ENCODE assay signal across 8 mouse cellular contexts in the genomic region with DNA sequence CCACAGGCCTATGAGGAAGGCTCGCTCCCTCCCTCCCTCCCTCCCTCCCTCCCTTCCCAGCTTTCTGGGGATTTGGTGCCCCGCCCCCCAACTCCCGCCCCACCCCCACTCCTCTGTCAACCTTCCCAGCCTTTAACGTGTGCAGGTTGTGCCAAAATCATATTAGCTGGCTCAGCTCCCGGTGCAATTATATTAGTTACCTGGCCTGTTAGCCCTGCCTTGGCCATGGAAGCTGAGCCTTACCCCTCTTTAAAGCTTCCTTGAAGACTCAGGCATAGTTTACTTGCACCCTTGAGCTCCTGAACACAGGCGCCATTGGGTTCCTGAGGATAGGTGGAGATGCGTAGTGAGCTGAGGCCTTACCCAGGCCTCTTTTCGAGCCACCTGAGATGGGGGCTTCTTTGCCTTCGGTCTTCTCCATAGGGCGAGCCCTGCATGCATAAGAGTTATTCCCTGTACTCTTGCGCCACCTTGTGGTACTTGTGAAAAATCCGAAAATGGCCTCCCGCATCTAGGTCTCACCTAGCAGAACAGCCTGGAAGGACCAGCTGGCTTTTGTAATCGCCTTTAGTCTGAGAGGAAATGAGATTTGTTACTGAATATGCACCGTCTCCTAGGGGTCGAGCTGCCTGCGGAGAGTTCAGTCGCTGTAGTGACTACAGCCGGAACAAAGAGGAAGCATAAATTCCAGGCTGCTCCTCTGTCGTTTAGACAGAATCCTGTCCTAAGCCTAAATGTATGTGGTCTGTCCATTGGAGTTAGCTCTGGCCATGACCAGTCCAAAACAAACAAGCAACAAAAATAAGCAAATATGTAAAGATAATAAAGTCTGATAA. TPM values are rescaled to one million over a fixed set of nuclear protein-coding genes. Genes with fewer than 3 reads are reported as not detected.
DNase-seq lines count a peak whose midpoint lies in the region; ATAC-seq and TF ChIP-seq lines count a peak whose summit lies in the region.

No protein-coding gene starts in this region.

- H3K27ac ChIP-seq in heart, embryonic 13.5 days (replicated peaks), result no peak overlapping the region
- no peak overlapping the region for H3K27ac ChIP-seq in kidney, postnatal 0 days
- no peak overlapping the region for H3K27ac ChIP-seq in liver, adult 2 months (replicated peaks; ENCODE audit: insufficient read depth, low read depth, low read length)

- no peak overlapping the region; the same call in 1 of the 2 replicates for H3K4me3 ChIP-seq in heart, embryonic 13.5 days
- H3K4me3 ChIP-seq in kidney, postnatal 0 days (replicated peaks; ENCODE audit: low read depth, low read length), result no peak overlapping the region
- no peak overlapping the region for H3K4me3 ChIP-seq in liver, adult 2 months (ENCODE audit: insufficient read depth, low read depth, low read length)
- no peak overlapping the region for H3K4me3 ChIP-seq in myocyte

- no peak overlapping the region for H3ac ChIP-seq in myocyte (ENCODE audit: control insufficient read depth, insufficient read length)

- no peaks in the 10 kb centered on the region; the same call in 1 of the 2 replicates for H3K27me3 ChIP-seq in heart, embryonic 13.5 days (replicated peaks)
- no peaks in the 10 kb centered on the region for H3K27me3 ChIP-seq in kidney, postnatal 0 days (ENCODE audit: insufficient read depth, low read length)
- H3K27me3 ChIP-seq in liver, adult 2 months (ENCODE audit: control insufficient read depth, insufficient read depth, low read length), result no peaks in the 10 kb centered on the region
- no peaks in the 10 kb centered on the region for H3K27me3 ChIP-seq in myocyte (ENCODE audit: control insufficient read depth, insufficient read depth, insufficient read length)
- no peaks in the 10 kb centered on the region for H3K27me3 ChIP-seq in splenic B cell, adult 2 months (ENCODE audit: control insufficient read depth, insufficient read depth, low read length, poor library complexity, severe bottlenecking)

- ATAC-seq in heart, embryonic 13.5 days (ENCODE audit: extremely low read depth, insufficient number of reproducible peaks, low FRiP score, low TSS enrichment), result no peak
- ATAC-seq in kidney, postnatal 0 days (replicated peaks; ENCODE audit: low FRiP score, low read depth), result peak; percentile 46; the same call in 1 of the 2 replicates

- peaks cover 17% of the 10 kb centered on the region for H3K4me1 ChIP-seq in heart, embryonic 13.5 days
- H3K4me1 ChIP-seq in kidney, postnatal 0 days (replicated peaks; ENCODE audit: insufficient read depth, low read length), result peaks cover 11% of the 10 kb centered on the region
- H3K4me1 ChIP-seq in liver, adult 2 months (ENCODE audit: control insufficient read depth, insufficient read depth, low read length), result peaks cover 2% of the 10 kb centered on the region; the same call in 1 of the 2 replicates

- TF ChIP-seq CTCF in brain, embryonic 14.5 days (IDR thresholded peaks at IDR 0.05; ENCODE audit: borderline replicate concordance, extremely low read depth, insufficient read depth, insufficient read length), result peak; percentile 89
- peak; percentile 97 for TF ChIP-seq CTCF in kidney, postnatal 0 days (IDR thresholded peaks at IDR 0.05; ENCODE audit: low read depth)
- TF ChIP-seq CTCF in liver, adult 2 months (IDR thresholded peaks at IDR 0.05; ENCODE audit: low read depth, low read length), result peak; percentile 70

- H3K36me3 ChIP-seq in heart, embryonic 13.5 days, result no peaks in the 10 kb centered on the region
- no peaks in the 10 kb centered on the region for H3K36me3 ChIP-seq in kidney, postnatal 0 days (ENCODE audit: insufficient read depth, low read length)
- no peaks in the 10 kb centered on the region for H3K36me3 ChIP-seq in liver, adult 2 months (ENCODE audit: control insufficient read depth, insufficient read depth, low read length)
- H3K36me3 ChIP-seq in myocyte (ENCODE audit: control insufficient read depth, insufficient read depth), result no peaks in the 10 kb centered on the region
- no peaks in the 10 kb centered on the region for H3K36me3 ChIP-seq in splenic B cell, adult 2 months (ENCODE audit: control insufficient read depth, insufficient read depth, low read length, poor library complexity, severe bottlenecking)

- H3K9me3 ChIP-seq in heart, embryonic 13.5 days, result no peaks in the 10 kb centered on the region
- no peaks in the 10 kb centered on the region for H3K9me3 ChIP-seq in kidney, postnatal 0 days (replicated peaks; ENCODE audit: low read length)

- 8% methylated on average over 20 of the region's 20 CpGs for WGBS in heart, embryonic 13.5 days
- WGBS in kidney, postnatal 0 days, result 7% methylated on average over 20 of the region's 20 CpGs
- WGBS in liver, adult 2 months, result 8% methylated on average over 20 of the region's 20 CpGs

- no peak for TF ChIP-seq POLR2A in brain, embryonic 14.5 days (IDR thresholded peaks at IDR 0.05; ENCODE audit: borderline replicate concordance, extremely low read depth, insufficient read depth, insufficient read length, poor library complexity, severe bottlenecking)
- TF ChIP-seq POLR2A in liver, adult 2 months (IDR thresholded peaks at IDR 0.05; ENCODE audit: extremely low read depth, insufficient read depth, low read length), result no peak
- no peak for TF ChIP-seq POLR2A in myocyte (IDR thresholded peaks at IDR 0.05; ENCODE audit: insufficient read length, low read depth)

- H3K9ac ChIP-seq in heart, embryonic 13.5 days, result peak overlapping the region; percentile 37; the same call in 1 of the 2 replicates
- no peak overlapping the region for H3K9ac ChIP-seq in kidney, postnatal 0 days (ENCODE audit: low read depth, low read length)
- H3K9ac ChIP-seq in liver, adult 2 months (ENCODE audit: low read depth, low read length), result no peak overlapping the region

- peak; percentile 55 for DNase-seq in CD4-positive helper T cell, adult 2 months (ENCODE audit: low read depth, low spot score)
- DNase-seq in brain, embryonic 14.5 days (ENCODE audit: low read depth), result peak; percentile 95
- peak; percentile 40 for DNase-seq in fibroblast of lung, adult 2 months (ENCODE audit: low read depth)
- peak; percentile 95 for DNase-seq in kidney, postnatal 0 days (ENCODE audit: low spot score)
- DNase-seq in liver, adult 2 months (ENCODE audit: extremely low read depth, low read depth, low spot score), result peak; percentile 59
- DNase-seq in splenic B cell, adult 2 months (ENCODE audit: low read depth, low spot score), result peak; percentile 79

- peak overlapping the region; percentile 46 for H3K4me2 ChIP-seq in heart, embryonic 13.5 days
- H3K4me2 ChIP-seq in kidney, postnatal 0 days (ENCODE audit: low read length), result peak overlapping the region; percentile 3; the same call in 1 of the 2 replicates
- H3K4me2 ChIP-seq in myocyte (ENCODE audit: low read depth), result peak overlapping the region; percentile 36

- no peaks in the 10 kb centered on the region for H3K79me2 ChIP-seq in liver, adult 2 months (ENCODE audit: control insufficient read depth, insufficient read depth, low read length)
- H3K79me2 ChIP-seq in myocyte (ENCODE audit: control insufficient read depth, insufficient read depth), result no peaks in the 10 kb centered on the region

TF ChIP-seq in myocyte, 11 proteins besides CTCF, POLR2A, EP300 and RAD21:
- no peak for TF ChIP-seq POLR2AphosphoS2 (IDR thresholded peaks at IDR 0.05; ENCODE audit: insufficient read length, low read depth)
- TF ChIP-seq TCF12 (IDR thresholded peaks at IDR 0.05; ENCODE audit: insufficient read depth, poor library complexity, severe bottlenecking), result no peak
- no peak for TF ChIP-seq MYOD1 (IDR thresholded peaks at IDR 0.05; ENCODE audit: control insufficient read depth in 1 of 3, insufficient read length in 2 of 3, low read depth in 2 of 3)
- no peak for TF ChIP-seq E2F4 (IDR thresholded peaks at IDR 0.05; ENCODE audit: insufficient read depth)
- TF ChIP-seq REST (IDR thresholded peaks at IDR 0.05; ENCODE audit: insufficient read depth, insufficient read length), result no peak
- TF ChIP-seq CEBPB (IDR thresholded peaks at IDR 0.05; ENCODE audit: insufficient read depth, poor library complexity, severe bottlenecking), result no peak
- no peak for TF ChIP-seq MAX (IDR thresholded peaks at IDR 0.05; ENCODE audit: low read depth)
- no peak for TF ChIP-seq SRF (IDR thresholded peaks at IDR 0.05; ENCODE audit: control insufficient read depth, insufficient read length, low read depth)
- TF ChIP-seq TCF3 (IDR thresholded peaks at IDR 0.05; ENCODE audit: insufficient read length, low read depth), result no peak
- no peak for TF ChIP-seq USF1 (IDR thresholded peaks at IDR 0.05; ENCODE audit: low read depth)
- TF ChIP-seq MYOG (IDR thresholded peaks at IDR 0.05; ENCODE audit: control insufficient read depth in 1 of 3, insufficient read depth in 1 of 3, insufficient read length in 2 of 3, low read depth in 2 of 3), result no peak

RNA-seq across cellular contexts. Expression of a gene that starts 51.8 kb away (rescaled TPM):
- polyA plus RNA-seq in brain, embryonic 14.5 days (2012; rRNA removed), result 1.4 and 2.4 TPM in 2 replicates
- 0.94 and 0.97 TPM in 2 replicates for polyA plus RNA-seq in heart, embryonic 13.5 days (2015; fragmentation: Nextera tagmentation; extraction: Ambion mirVana)
- polyA plus RNA-seq in kidney, postnatal 0 days (2015; fragmentation: Nextera tagmentation; extraction: Ambion mirVana), result 6.7 and 7.5 TPM in 2 replicates
- total RNA-seq in liver, adult 2 months (2014; rRNA removed), result 2.4 and 2.8 TPM in 2 replicates
- polyA plus RNA-seq in liver, adult 2 months (2012; rRNA removed), result 0.80 and 1.7 TPM in 2 replicates
- 0.04 TPM for polyA plus RNA-seq in myocyte (2012; fragmentation: generic; extraction: Trizol)

Comparison
In these comparisons a context has a peak if more than half of its experiments do, and no peak if none do; other contexts are left out.
1. DNase-seq: peak in every context shown above with its lines; median percentile 95 in brain, embryonic 14.5 days; 95 in kidney, postnatal 0 days; 79 in splenic B cell, adult 2 months; 59 in liver, adult 2 months; 55 in CD4-positive helper T cell, adult 2 months; 40 in fibroblast of lung, adult 2 months.